Comparison of ENCODE assay signal across 10 mouse cellular contexts in the genomic region with DNA sequence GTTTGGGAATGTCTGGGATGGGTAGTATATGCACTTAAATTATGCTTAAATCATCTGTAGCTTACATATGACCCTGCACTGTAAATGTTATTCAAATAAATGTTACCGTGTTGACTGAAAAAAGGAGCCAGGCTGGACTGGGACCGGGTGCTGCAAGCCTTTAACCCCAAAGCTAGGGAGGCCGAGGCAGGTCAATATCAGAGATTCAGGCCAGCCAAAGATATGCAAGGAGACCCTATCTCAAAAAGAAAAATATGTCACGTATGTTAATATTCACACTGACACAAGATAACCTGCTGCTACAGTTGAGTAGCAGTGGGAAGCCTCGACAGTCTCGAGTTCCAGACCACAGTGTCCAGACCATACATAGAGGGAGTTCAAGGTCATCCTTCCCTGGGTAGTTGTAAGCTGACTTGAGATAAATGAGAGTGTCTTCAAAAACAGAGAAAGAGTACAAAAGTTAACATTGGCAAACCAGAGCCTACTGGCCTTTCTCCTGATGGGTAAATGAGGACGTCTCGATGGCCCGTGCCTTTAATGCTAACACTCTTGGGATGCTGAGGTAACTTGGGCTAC. TPM values are rescaled to one million over a fixed set of nuclear protein-coding genes. Genes with fewer than 3 reads are reported as not detected.
DNase-seq lines count a peak whose midpoint lies in the region; ATAC-seq and TF ChIP-seq lines count a peak whose summit lies in the region.
"Had no signal": no experiment of that assay in that cellular context is flagged by ENCODE, and none has a peak within 500 bp of the region (broad histone marks: within the 10 kb centered on the region; RNA-seq: fewer than 3 reads in every experiment).

No protein-coding gene starts in this region.

- H3K9me3 ChIP-seq in heart, embryonic 15.5 days (replicated peaks): no peaks in the 10 kb centered on the region
- no peaks in the 10 kb centered on the region for H3K9me3 ChIP-seq in hindbrain, embryonic 14.5 days (ENCODE audit: control insufficient read depth, low read length)
- no peaks in the 10 kb centered on the region for H3K9me3 ChIP-seq in midbrain, embryonic 13.5 days

- no peaks in the 10 kb centered on the region for H3K27me3 ChIP-seq in heart, embryonic 15.5 days
- no peaks in the 10 kb centered on the region for H3K27me3 ChIP-seq in hindbrain, embryonic 14.5 days (ENCODE audit: control insufficient read depth, insufficient read depth, low read length)
- no peaks in the 10 kb centered on the region for H3K27me3 ChIP-seq in midbrain, embryonic 13.5 days
- H3K27me3 ChIP-seq: Patski had no signal

- ATAC-seq in heart, embryonic 15.5 days (replicated peaks; ENCODE audit: insufficient number of reproducible peaks, insufficient read depth, low FRiP score, low read depth): no peak
- no peak for ATAC-seq in hindbrain, embryonic 14.5 days (ENCODE audit: low FRiP score)
- no peak for ATAC-seq in midbrain, embryonic 13.5 days
- ATAC-seq: Patski had no signal

- peaks cover 29% of the 10 kb centered on the region for H3K4me1 ChIP-seq in heart, embryonic 15.5 days (replicated peaks)
- peaks cover 48% of the 10 kb centered on the region for H3K4me1 ChIP-seq in bone marrow macrophage, adult 2 months (ENCODE audit: control insufficient read depth, insufficient read depth, low read length)
- peaks cover 23% of the 10 kb centered on the region for H3K4me1 ChIP-seq in hindbrain, embryonic 14.5 days (replicated peaks; ENCODE audit: control insufficient read depth, insufficient read depth, low read length)
- H3K4me1 ChIP-seq in midbrain, embryonic 13.5 days (replicated peaks): peaks cover 28% of the 10 kb centered on the region

- H3K4me2 ChIP-seq in heart, embryonic 15.5 days: peak overlapping the region; percentile 79
- H3K4me2 ChIP-seq in hindbrain, embryonic 14.5 days (replicated peaks): peak overlapping the region; percentile 94
- peak overlapping the region; percentile 86 for H3K4me2 ChIP-seq in midbrain, embryonic 13.5 days (replicated peaks)

- peaks cover 3% of the 10 kb centered on the region for H3K36me3 ChIP-seq in heart, embryonic 15.5 days
- peaks cover 7% of the 10 kb centered on the region for H3K36me3 ChIP-seq in hindbrain, embryonic 14.5 days (replicated peaks; ENCODE audit: control insufficient read depth, insufficient read depth)
- H3K36me3 ChIP-seq in midbrain, embryonic 13.5 days: peaks cover 8% of the 10 kb centered on the region

- TF ChIP-seq POLR2A in bone marrow macrophage, adult 2 months (IDR thresholded peaks at IDR 0.05; ENCODE audit: borderline replicate concordance, low read depth, low read length): no peak

- WGBS in heart, embryonic 15.5 days: 60% methylated on average over 9 of the region's 9 CpGs
- 54% methylated on average over 9 of the region's 9 CpGs for WGBS in hindbrain, embryonic 14.5 days
- 63% methylated on average over 9 of the region's 9 CpGs for WGBS in midbrain, embryonic 13.5 days

- DNase-seq in heart, postnatal 14 days: no peak
- DNase-seq in hindbrain, embryonic 14.5 days (ENCODE audit: low spot score): no peak
- DNase-seq in spleen, adult 18-20 months: no peak
- DNase-seq in urinary bladder, postnatal 10 days (ENCODE audit: low spot score): no peak
- DNase-seq in retina, postnatal 1 day: no peak
- DNase-seq: lung, postnatal 10 days had no signal

- peak overlapping the region; percentile 91 for H3K27ac ChIP-seq in heart, embryonic 15.5 days
- H3K27ac ChIP-seq in bone marrow macrophage, adult 2 months (ENCODE audit: insufficient read depth, low read depth, low read length): no peak overlapping the region
- no peak overlapping the region; the same call in 1 of the 2 replicates for H3K27ac ChIP-seq in hindbrain, embryonic 14.5 days
- H3K27ac ChIP-seq in midbrain, embryonic 13.5 days: no peak overlapping the region

- H3K9ac ChIP-seq in heart, embryonic 15.5 days: peak overlapping the region; percentile 5; the same call in 1 of the 2 replicates
- H3K9ac ChIP-seq in hindbrain, embryonic 14.5 days: peak overlapping the region; percentile 82
- peak overlapping the region; percentile 82 for H3K9ac ChIP-seq in midbrain, embryonic 13.5 days (replicated peaks)

- TF ChIP-seq CTCF in bone marrow macrophage, adult 2 months (IDR thresholded peaks at IDR 0.05; ENCODE audit: low read depth, low read length): no peak

- intact Hi-C loops in heart, postnatal 14 days (cut with DNase I): no loop called here

- peak overlapping the region; percentile 81 for H3K4me3 ChIP-seq in heart, embryonic 15.5 days
- H3K4me3 ChIP-seq in bone marrow macrophage, adult 2 months (ENCODE audit: insufficient read depth, low read length): peak overlapping the region; percentile 38
- H3K4me3 ChIP-seq in hindbrain, embryonic 14.5 days (replicated peaks; ENCODE audit: low read length): peak overlapping the region; percentile 78
- H3K4me3 ChIP-seq in midbrain, embryonic 13.5 days (replicated peaks): peak overlapping the region; percentile 89

RNA-seq across cellular contexts. Expression of gene Trp53, which starts 2.2 kb away (rescaled TPM):
- 59.4 and 88.1 TPM in 2 replicates for polyA plus RNA-seq in heart, embryonic 15.5 days (2015; fragmentation: Nextera tagmentation; extraction: Ambion mirVana)
- total RNA-seq in heart, postnatal 14 days (2021): 10 to 100 TPM; 22.1 to 27.3 TPM
- 76.1 and 79.7 TPM in 2 replicates for polyA plus RNA-seq in bone marrow macrophage, adult 2 months (2012; ENCODE audit: insufficient read depth, insufficient read length, missing spikeins)
- polyA plus RNA-seq in hindbrain, embryonic 14.5 days (2014; fragmentation: Nextera tagmentation; extraction: Ambion mirVana): 55.7 TPM in 2 replicates
- polyA plus RNA-seq in midbrain, embryonic 13.5 days (2015; fragmentation: Nextera tagmentation; extraction: Ambion mirVana): 84.2 and 93.4 TPM in 2 replicates

RNA-seq across cellular contexts. Expression of gene Wrap53, which starts 2.3 kb away (rescaled TPM):
- polyA plus RNA-seq in heart, embryonic 15.5 days (2015; fragmentation: Nextera tagmentation; extraction: Ambion mirVana): 13.3 and 17.0 TPM in 2 replicates
- total RNA-seq in heart, postnatal 14 days (2021): 1 to 10 TPM; 4.3 to 6.5 TPM
- polyA plus RNA-seq in bone marrow macrophage, adult 2 months (2012; ENCODE audit: insufficient read depth, insufficient read length, missing spikeins): 8.2 and 8.8 TPM in 2 replicates
- 15.6 and 16.8 TPM in 2 replicates for polyA plus RNA-seq in hindbrain, embryonic 14.5 days (2014; fragmentation: Nextera tagmentation; extraction: Ambion mirVana)
- 24.5 and 26.9 TPM in 2 replicates for polyA plus RNA-seq in midbrain, embryonic 13.5 days (2015; fragmentation: Nextera tagmentation; extraction: Ambion mirVana)

RNA-seq across cellular contexts. Expression of gene Efnb3, which starts 22.3 kb away (rescaled TPM):
- 53.8 and 59.7 TPM in 2 replicates for polyA plus RNA-seq in heart, embryonic 15.5 days (2015; fragmentation: Nextera tagmentation; extraction: Ambion mirVana)
- total RNA-seq in heart, postnatal 14 days (2021): 10 to 100 TPM; 60.5 to 70.3 TPM
- 0.33 TPM in 1 of 2 replicates, not detected in the other for polyA plus RNA-seq in bone marrow macrophage, adult 2 months (2012; ENCODE audit: insufficient read depth, insufficient read length, missing spikeins)
- 39.9 and 40.8 TPM in 2 replicates for polyA plus RNA-seq in hindbrain, embryonic 14.5 days (2014; fragmentation: Nextera tagmentation; extraction: Ambion mirVana)
- 95.0 and 130 TPM in 2 replicates for polyA plus RNA-seq in midbrain, embryonic 13.5 days (2015; fragmentation: Nextera tagmentation; extraction: Ambion mirVana)

RNA-seq across cellular contexts. Expression of gene Atp1b2, which starts 23.4 kb away (rescaled TPM):
- 24.2 and 24.5 TPM in 2 replicates for polyA plus RNA-seq in heart, embryonic 15.5 days (2015; fragmentation: Nextera tagmentation; extraction: Ambion mirVana)
- total RNA-seq in heart, postnatal 14 days (2021): 10 to 100 TPM; 31.8 to 31.9 TPM
- not detected in 2 replicates for polyA plus RNA-seq in bone marrow macrophage, adult 2 months (2012; ENCODE audit: insufficient read depth, insufficient read length, missing spikeins)
- polyA plus RNA-seq in hindbrain, embryonic 14.5 days (2014; fragmentation: Nextera tagmentation; extraction: Ambion mirVana): 72.1 and 94.2 TPM in 2 replicates
- 23.2 and 24.3 TPM in 2 replicates for polyA plus RNA-seq in midbrain, embryonic 13.5 days (2015; fragmentation: Nextera tagmentation; extraction: Ambion mirVana)

RNA-seq across cellular contexts. Expression of gene Dnah2, which starts 33.4 kb away (rescaled TPM):
- 0.21 and 0.42 TPM in 2 replicates for polyA plus RNA-seq in heart, embryonic 15.5 days (2015; fragmentation: Nextera tagmentation; extraction: Ambion mirVana)
- total RNA-seq in heart, postnatal 14 days (2021): under 1 TPM; 0.07 to 0.38 TPM
- polyA plus RNA-seq in bone marrow macrophage, adult 2 months (2012; ENCODE audit: insufficient read depth, insufficient read length, missing spikeins): 0.72 and 0.76 TPM in 2 replicates
- polyA plus RNA-seq in hindbrain, embryonic 14.5 days (2014; fragmentation: Nextera tagmentation; extraction: Ambion mirVana): 4.8 and 4.9 TPM in 2 replicates
- polyA plus RNA-seq in midbrain, embryonic 13.5 days (2015; fragmentation: Nextera tagmentation; extraction: Ambion mirVana): 2.2 and 2.7 TPM in 2 replicates

Comparison
In these comparisons a context has a peak if more than half of its experiments do, and no peak if none do; other contexts are left out.
1. H3K4me3 ChIP-seq: peak in every context shown above with its lines; median percentile 89 in midbrain, embryonic 13.5 days; 81 in heart, embryonic 15.5 days; 78 in hindbrain, embryonic 14.5 days; 38 in bone marrow macrophage, adult 2 months.
2. H3K9ac ChIP-seq: peak in every context shown above with its lines; median percentile 82 in hindbrain, embryonic 14.5 days; 82 in midbrain, embryonic 13.5 days; 5 in heart, embryonic 15.5 days.
3. RNA of gene Efnb3, which starts 22.3 kb away (polyA plus RNA-seq): 95.0 to 130 TPM in midbrain, embryonic 13.5 days, 53.8 to 59.7 TPM in heart, embryonic 15.5 days and 39.9 to 40.8 TPM in hindbrain, embryonic 14.5 days; 0.33 TPM in bone marrow macrophage, adult 2 months; every median in the first group is over 10 times any median in the second.
4. Peak in every context shown above with its lines, with median percentiles within 50 percentile points of each other: H3K4me2 ChIP-seq.